Mouse (Mus musculus) heart, adult 2 months (tissue): ENCODE measurements around the gene Mfsd9. TPM values are rescaled to one million over a fixed set of nuclear protein-coding genes. Genes with fewer than 3 reads are reported as not detected.

Experiments
- DNase-seq, 2 experiments: peaks; one replicate each; pipeline ENCODE4 v3.0.0; 2021
- H3K27ac ChIP-seq: fragments of 200-600 bp; 2 replicates; pipeline ENCODE4 v1.8.1; 2022
- H3K27me3 ChIP-seq: fragments of 200-500 bp; 2 replicates; pipeline ENCODE4 v1.6.1; 2012; ENCODE audit warnings: mild to moderate bottlenecking, low read length, inconsistent platforms, mixed read lengths; ENCODE audit not compliant: control insufficient read depth, insufficient read depth
- H3K36me3 ChIP-seq: fragments of 200-500 bp; 2 replicates; pipeline ENCODE4 v1.6.1; 2012; ENCODE audit warnings: low read length, inconsistent platforms; ENCODE audit not compliant: control insufficient read depth, insufficient read depth
- H3K4me1 ChIP-seq: fragments of 200-500 bp; 2 replicates; pipeline ENCODE4 v1.6.1; 2011; ENCODE audit warnings: low read length; ENCODE audit not compliant: control insufficient read depth, insufficient read depth
- H3K4me3 ChIP-seq: fragments of 200-600 bp; 2 replicates; pipeline ENCODE4 v1.8.1; 2022
- H3K79me2 ChIP-seq: fragments of 200-500 bp; replicated peaks from 2 replicates; pipeline ENCODE4 v1.6.1; 2012; ENCODE audit warnings: mild to moderate bottlenecking, inconsistent platforms, low read length, moderate library complexity, mixed read lengths; ENCODE audit not compliant: control insufficient read depth, insufficient read depth
- H3K9ac ChIP-seq: fragments of 200-500 bp; 2 replicates; pipeline ENCODE4 v1.6.1; 2012; ENCODE audit warnings: low read depth, mild to moderate bottlenecking, control low read depth, inconsistent platforms, low read length, mixed read lengths
- CTCF ChIP-seq: fragments of 200-600 bp; IDR thresholded peaks from 2 replicates; pipeline ENCODE4 v1.8.1; 2022; ENCODE audit warnings: antibody characterized with exemption, mild to moderate bottlenecking, moderate library complexity
- EP300 ChIP-seq: fragments of 200-500 bp; IDR thresholded peaks from 2 replicates; pipeline ENCODE4 v1.6.1; 2011; ENCODE audit warnings: low read depth, low read length, control low read depth; ENCODE audit not compliant: insufficient read depth
- POLR2A ChIP-seq: fragments of 200-500 bp; IDR thresholded peaks from 2 replicates; pipeline ENCODE4 v1.6.1; 2011; ENCODE audit warnings: mild to moderate bottlenecking, low read depth, low read length, control low read depth; ENCODE audit not compliant: insufficient read depth
- WGBS: fragments of 180-500 bp; shearing (Covaris S2); methylation state at CpG from one replicate; pipeline ENCODE4 v1.1.7; 2018; 5-methylcytosine and 5-hydroxymethylcytosine counted together
- intact Hi-C: fragments of 180-260 bp; cut with DNase I; formaldehyde crosslinking; loops from one replicate; pipeline ENCODE4 v1.15.1; 2025
- polyA plus RNA-seq: library from polyadenylated mRNA; depleted of rRNA; stranded (reverse); fragments of >200 nt; gene quantifications from 2 replicates; pipeline ENCODE4 v1.2.3, GENCODE M21; 2012
- total RNA-seq, 2 experiments: library from RNA; stranded (reverse); gene quantifications; 2 replicates each; pipeline ENCODE4 v1.2.3; 2021

Mfsd9 gene
- total and polyA plus RNA-seq, 3 experiments: 0.52 to 0.72 (median 0.57) TPM

DNA sequence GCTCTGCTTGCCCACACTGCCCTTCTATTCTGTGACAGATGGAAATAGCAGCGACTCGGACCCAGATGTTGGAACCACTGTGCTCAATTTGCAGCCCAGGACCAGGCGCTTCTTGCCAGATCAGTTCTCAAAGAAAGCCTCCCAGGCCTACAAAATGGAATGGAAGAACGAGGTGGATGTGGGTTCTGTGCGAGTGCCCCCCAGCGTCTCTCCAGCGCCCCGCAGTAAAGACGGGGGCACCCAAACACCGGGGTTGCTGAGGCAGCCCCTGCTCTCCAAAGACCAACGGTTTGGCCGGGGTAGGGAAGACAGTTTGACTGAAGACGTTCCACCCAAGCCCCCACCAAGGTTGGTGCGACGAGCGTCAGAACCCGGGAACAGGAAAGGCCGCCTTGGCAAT, 22.9 kb downstream of the Mfsd9 start:
- Histone ChIP-seq H3K79me2 (no peaks in the 10 kb centered on the region), H3K27me3 (no peaks in the 10 kb centered on the region), H3K27ac (no peak overlapping the region), H3K4me1 (no peaks in the 10 kb centered on the region), H3K36me3 (no peaks in the 10 kb centered on the region), H3K4me3 (no peak overlapping the region), H3K9ac (no peak overlapping the region)
- TF ChIP-seq EP300: no peak
- TF ChIP-seq CTCF: no peak
- no peak for DNase-seq
- intact Hi-C loops: loop anchor here (5.0 kb wide), 1 partner anchor 180 kb away; no protein-coding TSS in a partner anchor
- 83% methylated on average over 18 of the region's 18 CpGs for WGBS

DNA sequence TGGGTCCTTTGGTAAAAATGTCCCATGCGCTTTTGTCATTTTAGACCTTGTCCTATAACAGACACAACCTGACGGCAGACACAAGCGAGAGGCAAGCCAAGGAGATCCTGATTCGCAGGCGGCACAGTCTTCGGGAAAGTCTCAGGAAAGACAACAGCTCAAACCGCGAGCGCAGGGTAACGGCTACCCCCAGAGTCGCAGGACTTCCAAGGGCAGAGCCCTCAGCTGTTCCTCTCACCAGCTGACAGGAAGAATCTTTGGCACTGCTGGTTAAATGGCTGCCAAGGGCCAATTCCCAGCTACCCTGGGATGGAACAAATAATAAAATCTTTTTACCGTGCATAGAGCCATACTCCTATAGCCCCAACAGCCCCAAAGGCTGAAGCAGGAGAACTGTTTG, 25.0 kb downstream of the Mfsd9 start:
- 83% methylated on average over 12 of the region's 12 CpGs for WGBS
- no peak for TF ChIP-seq EP300
- TF ChIP-seq POLR2A: no peak
- TF ChIP-seq CTCF: no peak
- no peaks in the 10 kb centered on the region for H3K36me3 ChIP-seq
- no peak for DNase-seq
- H3K79me2 ChIP-seq: no peaks in the 10 kb centered on the region
- H3K4me1 ChIP-seq: no peaks in the 10 kb centered on the region
- no peak overlapping the region for H3K27ac ChIP-seq
- intact Hi-C loops: loop anchor here (5.0 kb wide), 1 partner anchor 178 kb away; no protein-coding TSS in a partner anchor
- H3K4me3 ChIP-seq: no peak overlapping the region
- H3K9ac ChIP-seq: no peak overlapping the region
- no peaks in the 10 kb centered on the region for H3K27me3 ChIP-seq

DNA sequence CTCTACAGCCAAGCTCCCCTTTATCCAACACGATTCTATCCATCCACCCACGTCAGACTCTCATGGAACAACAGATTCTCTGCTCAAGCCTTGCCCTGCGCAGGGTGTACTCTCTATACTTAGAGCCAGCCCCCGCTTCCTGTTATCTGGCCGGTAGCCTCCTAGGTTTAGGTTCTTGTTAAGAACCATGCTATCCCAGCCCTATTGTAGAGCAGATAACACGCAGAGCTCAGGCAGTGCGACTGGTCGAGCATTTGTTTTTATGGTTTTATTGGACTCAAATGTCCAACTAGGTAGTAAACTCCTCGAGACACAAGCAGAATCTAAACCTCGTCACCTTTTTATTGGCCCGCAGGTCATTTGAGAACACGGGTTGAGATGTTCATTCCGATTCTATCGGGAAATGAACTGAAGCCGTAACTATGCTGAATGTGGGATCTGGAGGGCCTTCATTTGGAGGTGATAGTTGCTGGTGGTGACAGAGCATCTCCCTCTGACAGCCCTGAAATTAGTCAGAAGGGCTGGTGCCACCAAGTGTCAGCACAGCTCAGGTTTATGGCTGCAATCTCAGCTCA, 25.7 kb downstream of the Mfsd9 start:
- WGBS: 78% methylated on average over 15 of the region's 15 CpGs
- H3K36me3 ChIP-seq: no peaks in the 10 kb centered on the region
- no peak overlapping the region for H3K9ac ChIP-seq
- no peak overlapping the region for H3K27ac ChIP-seq
- DNase-seq: no peak
- intact Hi-C loops: loop anchor here (5.0 kb wide), 1 partner anchor 177 kb away; no protein-coding TSS in a partner anchor
- TF ChIP-seq CTCF (no peak), POLR2A (no peak), EP300 (no peak)
- peaks cover 1% of the 10 kb centered on the region; the same call in 1 of the 2 replicates for H3K4me1 ChIP-seq
- H3K27me3 ChIP-seq: no peaks in the 10 kb centered on the region
- H3K4me3 ChIP-seq: no peak overlapping the region
- no peaks in the 10 kb centered on the region for H3K79me2 ChIP-seq

DNA sequence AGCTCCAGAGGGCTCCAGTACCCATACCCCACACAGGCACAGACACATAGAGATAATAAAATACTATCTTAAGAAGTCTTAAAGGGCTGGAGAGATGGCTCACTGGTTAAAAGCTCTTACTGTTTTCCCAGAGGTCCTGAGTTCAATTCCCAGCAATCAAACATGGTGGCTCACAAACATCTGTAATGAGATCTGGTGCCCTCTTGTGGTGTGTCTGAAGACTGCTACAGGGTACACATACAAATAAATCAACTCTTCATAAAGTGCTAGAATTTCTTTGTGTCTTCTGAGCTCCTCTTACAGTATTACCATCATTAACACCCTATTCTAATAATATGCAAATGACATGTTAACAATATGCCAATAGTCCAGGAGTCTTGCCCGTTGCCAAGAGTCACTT, 26.4 kb downstream of the Mfsd9 start:
- WGBS: 84% methylated on average over 1 of the region's 1 CpGs
- H3K27me3 ChIP-seq: no peaks in the 10 kb centered on the region
- H3K27ac ChIP-seq: no peak overlapping the region
- DNase-seq: no peak
- H3K4me1 ChIP-seq: peaks cover 1% of the 10 kb centered on the region; the same call in 1 of the 2 replicates
- H3K36me3 ChIP-seq: no peaks in the 10 kb centered on the region
- no peaks in the 10 kb centered on the region for H3K79me2 ChIP-seq
- intact Hi-C loops: no loop called here
- H3K4me3 ChIP-seq: no peak overlapping the region
- TF ChIP-seq CTCF: peak; percentile 35
- no peak for TF ChIP-seq POLR2A
- no peak for TF ChIP-seq EP300
- H3K9ac ChIP-seq: no peak overlapping the region

DNA sequence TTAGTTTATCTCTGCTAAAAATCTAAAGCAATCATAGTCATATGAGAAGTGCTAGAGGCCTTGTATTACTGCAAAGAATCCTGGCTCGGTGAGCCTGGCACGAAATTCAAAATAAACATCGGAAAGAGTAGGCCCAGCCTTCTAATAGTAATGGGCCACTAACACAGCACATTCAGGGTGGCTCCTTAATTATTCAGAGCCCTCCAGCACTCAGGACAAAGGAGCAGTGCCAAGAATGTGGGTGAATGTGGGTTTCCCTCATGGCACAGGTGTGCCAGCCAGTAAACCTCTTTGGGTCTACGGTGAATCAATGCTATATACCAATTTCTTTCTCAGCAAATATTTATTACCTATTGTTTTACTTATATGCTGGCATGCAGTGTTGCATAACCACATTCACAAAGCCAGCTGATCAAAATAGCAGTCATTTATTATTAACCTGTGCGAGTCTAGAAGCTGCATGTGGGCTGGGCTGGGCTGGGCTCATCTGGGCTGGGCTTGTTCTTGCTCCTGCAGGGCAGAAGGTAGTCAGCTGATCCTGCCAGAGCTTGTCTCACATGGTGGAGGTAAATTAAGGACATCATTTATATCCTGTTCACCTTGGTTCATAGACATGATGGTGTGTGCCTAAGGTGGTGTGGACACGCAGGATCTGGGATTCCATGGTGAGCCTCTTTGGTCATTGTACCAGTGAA, 30.6 kb downstream of the Mfsd9 start:
- Histone ChIP-seq H3K27ac (no peak overlapping the region), H3K9ac (no peak overlapping the region), H3K27me3 (no peaks in the 10 kb centered on the region), H3K4me1 (peaks cover 1% of the 10 kb centered on the region; the same call in 1 of the 2 replicates), H3K4me3 (no peak overlapping the region), H3K36me3 (no peaks in the 10 kb centered on the region), H3K79me2 (no peaks in the 10 kb centered on the region)
- TF ChIP-seq CTCF (no peak), EP300 (no peak), POLR2A (no peak)
- intact Hi-C loops: no loop called here
- 82% methylated on average over 6 of the region's 6 CpGs for WGBS
- DNase-seq: no peak

DNA sequence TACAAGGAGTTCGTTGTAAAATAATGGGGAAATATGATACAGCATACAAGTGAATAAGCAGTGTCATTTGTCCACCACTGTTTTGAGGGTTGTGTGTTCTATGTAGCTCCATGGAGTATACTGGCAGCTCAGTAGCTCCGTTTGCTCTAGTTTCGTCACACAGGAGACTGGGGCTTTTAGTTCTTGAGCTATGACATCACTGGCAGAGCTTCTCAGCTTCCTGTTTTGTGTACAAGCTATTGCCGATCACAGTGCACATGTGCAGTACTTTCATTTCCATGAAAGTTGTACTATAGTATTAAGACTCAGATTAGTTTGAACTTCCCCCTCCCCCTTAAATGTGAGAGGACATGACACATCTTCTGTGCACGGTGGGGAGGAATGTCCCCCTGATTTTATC, 44.4 kb downstream of the Mfsd9 start:
- no peaks in the 10 kb centered on the region for H3K4me1 ChIP-seq
- no peaks in the 10 kb centered on the region for H3K27me3 ChIP-seq
- TF ChIP-seq POLR2A: no peak
- no peak for TF ChIP-seq EP300
- no peak for TF ChIP-seq CTCF
- intact Hi-C loops: no loop called here
- H3K9ac ChIP-seq: no peak overlapping the region
- no peaks in the 10 kb centered on the region for H3K79me2 ChIP-seq
- H3K36me3 ChIP-seq: no peaks in the 10 kb centered on the region
- DNase-seq: no peak
- 50% methylated on average over 5 of the region's 5 CpGs for WGBS
- no peak overlapping the region for H3K4me3 ChIP-seq
- no peak overlapping the region for H3K27ac ChIP-seq
